Mouse (Mus musculus) embryo, embryonic 11.5 days (tissue): ENCODE data around the gene Eif5a.

Source experiments
- DNase-seq: peaks from one replicate; pipeline ENCODE4 v3.0.0-alpha.2; 2012; ENCODE audit warnings: low read depth, low spot score

Gene Eif5a

DNA sequence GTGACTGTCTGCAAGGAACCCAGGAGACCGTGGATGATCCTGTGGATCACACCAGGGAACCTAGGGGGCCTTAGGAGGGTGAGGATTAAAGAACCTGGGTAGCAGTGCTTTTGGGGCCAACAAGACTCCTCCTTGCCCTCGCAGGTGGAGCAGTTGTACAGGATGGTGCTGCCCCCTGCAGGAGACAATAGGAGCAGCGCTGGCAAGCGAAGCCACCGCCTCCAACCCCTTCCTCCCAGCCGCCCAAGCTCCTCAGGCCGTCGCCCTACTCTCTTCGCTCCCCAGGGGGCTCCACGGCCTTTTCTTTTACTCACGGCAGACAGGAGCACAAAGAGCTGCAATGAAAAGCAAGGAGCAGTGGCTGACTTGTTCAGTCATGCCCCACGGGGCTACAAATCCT, 44.9 kb downstream of the Eif5a start:
- peak; percentile 71 for DNase-seq

DNA sequence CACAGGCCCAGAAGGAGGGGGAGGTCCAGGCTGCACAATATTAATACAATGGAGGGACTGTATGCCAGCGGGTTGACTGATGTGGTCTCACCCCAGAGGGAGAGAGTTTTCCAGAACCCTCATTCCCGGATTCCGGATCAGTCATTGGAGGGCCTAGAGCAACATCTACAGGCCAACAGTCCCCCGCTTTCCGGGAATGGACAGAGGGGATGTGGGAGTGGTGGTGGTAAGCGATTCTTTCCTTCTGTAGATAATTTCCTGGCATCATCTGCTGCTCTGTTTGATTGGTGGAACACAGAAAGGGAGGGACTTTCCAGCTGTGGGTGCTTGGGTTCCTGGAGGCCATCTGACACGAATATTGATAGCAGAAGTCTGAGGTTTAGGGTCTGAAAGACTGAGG, 45.6 kb downstream of the Eif5a start:
- DNase-seq, result no peak

GRCm38 (mm10) chr11:69872451-69872850, 49.3 kb downstream of the Eif5a start:
- DNase-seq, result no peak

DNA sequence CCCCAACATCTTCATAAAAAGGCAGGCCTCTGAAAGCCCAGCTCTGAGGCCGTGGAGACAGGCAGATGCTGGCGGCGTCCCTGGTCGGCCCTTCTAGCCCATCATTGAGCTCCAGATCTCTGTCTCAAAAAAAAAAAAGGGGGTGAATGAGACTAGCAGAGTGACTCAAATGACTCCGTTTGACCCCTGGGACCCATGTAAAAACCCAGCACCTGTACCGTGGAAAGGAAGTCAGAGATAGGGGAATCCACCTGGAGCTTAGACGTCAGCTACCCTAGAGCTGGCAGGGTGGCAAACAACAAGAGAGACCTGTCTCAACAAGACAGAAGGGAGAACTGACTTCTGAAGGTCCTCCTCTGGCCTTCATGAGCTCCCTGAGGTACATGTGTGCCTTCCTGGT, 49.9 kb downstream of the Eif5a start:
- no peak for DNase-seq

- DNase-seq, result no peak
Measured at GRCm38 (mm10) chr11:69870289-69871069, 51.3 kb downstream of the Eif5a start.

GRCm38 (mm10) chr11:69867335-69867734, 54.4 kb downstream of the Eif5a start:
- DNase-seq, result no peak
